Mouse (Mus musculus) CD4-positive helper T cell, adult 2 months (primary cell): Measurements from ENCODE around the gene Sdhb.
A peak's percentile ranks its signal among the peaks of the same experiment; 100 is the strongest.

Experiments
- DNase-seq: peaks from one replicate; pipeline ENCODE4 v3.0.0-alpha.2; 2012; ENCODE audit warnings: low read depth, missing footprints, low spot score

Sdhb gene

GRCm38 (mm10) chr4:140975356-140975755 lies 14.4 kb downstream of the Sdhb start:
- no peak for DNase-seq

GRCm38 (mm10) chr4:140977278-140977677 lies 16.3 kb downstream of the Sdhb start:
- DNase-seq, result no peak

- DNase-seq, result peak; percentile 42
These were observed 17.1 kb downstream of the Sdhb start for GRCm38 (mm10) chr4:140977886-140978692.

- peak; percentile 15 for DNase-seq
These were observed 20.6 kb downstream of the Sdhb start for GRCm38 (mm10) chr4:140981605-140982004.

- no peak for DNase-seq
These were observed 21.8 kb downstream of the Sdhb start for GRCm38 (mm10) chr4:140982808-140983207.

GRCm38 (mm10) chr4:140983442-140983841 lies 22.4 kb downstream of the Sdhb start:
- peak; percentile 81 for DNase-seq

GRCm38 (mm10) chr4:140984544-140984943 lies 23.5 kb downstream of the Sdhb start:
- no peak for DNase-seq

- DNase-seq, result peak; percentile 34
These were observed 25.2 kb downstream of the Sdhb start for GRCm38 (mm10) chr4:140986024-140986710.

- peak; percentile 88 for DNase-seq
These were observed 25.9 kb downstream of the Sdhb start, which contains the start of gene Atp13a2 for GRCm38 (mm10) chr4:140986711-140987395. Gene Atp13a2 (plus strand): TSS chr4:140986873.

GRCm38 (mm10) chr4:140987476-140987875 lies 26.5 kb downstream of the Sdhb start:
- peak; percentile 36 for DNase-seq

- DNase-seq, result no peak
These were observed 27.8 kb downstream of the Sdhb start for GRCm38 (mm10) chr4:140988706-140989290.

GRCm38 (mm10) chr4:140989447-140989846 lies 28.4 kb downstream of the Sdhb start:
- DNase-seq, result peak; percentile 45

GRCm38 (mm10) chr4:140992215-140992614 lies 31.2 kb downstream of the Sdhb start:
- DNase-seq, result no peak

GRCm38 (mm10) chr4:140993846-140994245 lies 32.8 kb downstream of the Sdhb start:
- DNase-seq, result no peak

- no peak for DNase-seq
These were observed 34.8 kb downstream of the Sdhb start for GRCm38 (mm10) chr4:140995811-140996210.

GRCm38 (mm10) chr4:140996812-140997211 lies 35.8 kb downstream of the Sdhb start:
- DNase-seq, result no peak

GRCm38 (mm10) chr4:141005983-141006382 lies 45.0 kb downstream of the Sdhb start:
- DNase-seq, result no peak

GRCm38 (mm10) chr4:141008028-141008427 lies 47.0 kb downstream of the Sdhb start:
- DNase-seq, result no peak

GRCm38 (mm10) chr4:141010118-141010517 lies 49.1 kb downstream of the Sdhb start, which contains the start of gene Mfap2:
Gene Mfap2 (plus strand): TSS chr4:141010418.
- DNase-seq, result no peak

GRCm38 (mm10) chr4:141010526-141010925 lies 49.5 kb downstream of the Sdhb start:
- no peak for DNase-seq

- DNase-seq, result no peak
These were observed 50.0 kb downstream of the Sdhb start for GRCm38 (mm10) chr4:141010941-141011429.
